Mouse (Mus musculus) left cerebral cortex, adult 2 months (tissue): ENCODE data around the gene Gm20736. TPM values are rescaled to one million over a fixed set of nuclear protein-coding genes. Genes with fewer than 3 reads are reported as not detected.
"Not testable (repeated sequence)": the region's sequence is repeated elsewhere in the genome, so short reads cannot be mapped to it uniquely, and the experiment has no call there.

Experiments used
- DNase-seq, 2 experiments: peaks; one replicate each; pipeline ENCODE4 v3.0.0; 2021 to 2022; ENCODE audit warnings: low spot score in 2 of 2, mixed read lengths in 1 of 2; ENCODE audit errors: extremely low spot score in 1 of 2
- H3K27ac ChIP-seq: fragments of 200-600 bp; 2 replicates; pipeline ENCODE4 v1.8.1; 2022
- H3K4me3 ChIP-seq: fragments of 200-600 bp; 2 replicates; pipeline ENCODE4 v1.8.1; 2022
- intact Hi-C: fragments of 180-260 bp; cut with DNase I; formaldehyde crosslinking; loops from one replicate; pipeline ENCODE4 v1.15.1; 2025
- long read RNA-seq, 2 experiments: library from polyadenylated mRNA; stranded (forward); transcript quantifications; one replicate each; pipeline ENCODE4 v2.0.0; 2021; ENCODE audit warnings: borderline mapping rate in 2 of 2
- total RNA-seq, 2 experiments: library from RNA; stranded (reverse); gene quantifications; 2 replicates each; pipeline ENCODE4 v1.2.3; 2021

Gene Gm20736
- not detected for total RNA-seq
- long read RNA-seq, experiment 1: 0 reads
- long read RNA-seq, experiment 2: 0 reads

GRCm38 (mm10) chrY:65377390-65377789 is at the start of gene Gm20736:
Gene Gm20736 (plus strand): TSS chrY:65377690.
- H3K27ac ChIP-seq, intact Hi-C loops, DNase-seq, H3K4me3 ChIP-seq: not testable (repeated sequence)

Other genes with a start within 250 kb of the Gm20736 start
- not detected for gene Gm20924, start 170.2 kb upstream of the Gm20736 start, total RNA-seq